Mouse (Mus musculus): ENCODE results near the gene Gimap1. TPM values are rescaled to one million over a fixed set of nuclear protein-coding genes. Genes with fewer than 3 reads are reported as not detected.

Gimap1 gene
- polyA plus RNA-seq, 1 experiment: not detected

- TF ChIP-seq CEBPB (IDR thresholded peaks at IDR 0.05; ENCODE audit: low read depth) (no peak), MYOD1 (IDR thresholded peaks at IDR 0.05; ENCODE audit: control insufficient read depth, insufficient read length, low read depth) (no peak), USF1 (IDR thresholded peaks at IDR 0.05; ENCODE audit: low read depth) (no peak), MAX (IDR thresholded peaks at IDR 0.05) (no peak), CTCF (IDR thresholded peaks at IDR 0.05; ENCODE audit: control insufficient read depth, insufficient read depth, insufficient read length) (no peak), MYOG (IDR thresholded peaks at IDR 0.05; ENCODE audit: control insufficient read depth, extremely low read depth, insufficient read length) (no peak), FOSL1 (IDR thresholded peaks at IDR 0.05; ENCODE audit: insufficient read depth, low read length, poor library complexity, severe bottlenecking) (no peak)
- Histone ChIP-seq H3K4me3 (ENCODE audit: insufficient read depth, poor library complexity, severe bottlenecking) (no peak overlapping the region), H3K27me3 (ENCODE audit: control insufficient read depth, insufficient read depth, insufficient read length) (peaks cover 3% of the 10 kb centered on the region)
Measured at GRCm38 (mm10) chr6:48741273-48741672, 2.4 kb downstream of the Gimap1 start.

GRCm38 (mm10) chr6:48741711-48742206 is 2.9 kb downstream of the Gimap1 start:
- Histone ChIP-seq H3K4me3 (ENCODE audit: insufficient read depth, poor library complexity, severe bottlenecking) (no peak overlapping the region), H3K79me3 (ENCODE audit: low read depth) (no peaks in the 10 kb centered on the region), H3K36me3 (ENCODE audit: control insufficient read depth, insufficient read depth) (no peaks in the 10 kb centered on the region), H3ac (ENCODE audit: control insufficient read depth, insufficient read length, low read depth) (no peak overlapping the region), H3K79me2 (ENCODE audit: control insufficient read depth, insufficient read depth) (no peaks in the 10 kb centered on the region), H3K27me3 (ENCODE audit: control insufficient read depth, insufficient read depth, insufficient read length) (peaks cover 3% of the 10 kb centered on the region)
- TF ChIP-seq MYOG (IDR thresholded peaks at IDR 0.05; ENCODE audit: control insufficient read depth, extremely low read depth, insufficient read length): no peak
- no peak for TF ChIP-seq MAX (IDR thresholded peaks at IDR 0.05)

More at GRCm38 (mm10) chr6:48741273-48741672, 2.4 kb downstream of the Gimap1 start:
- H3K79me3 ChIP-seq (ENCODE audit: low read depth): no peaks in the 10 kb centered on the region
- no peak overlapping the region for H3ac ChIP-seq (ENCODE audit: control insufficient read depth, insufficient read length, low read depth)
- no peaks in the 10 kb centered on the region for H3K36me3 ChIP-seq (ENCODE audit: control insufficient read depth, insufficient read depth)
- H3K79me2 ChIP-seq (ENCODE audit: control insufficient read depth, insufficient read depth): no peaks in the 10 kb centered on the region

- Histone ChIP-seq H3K27me3 (ENCODE audit: control insufficient read depth, insufficient read depth, insufficient read length) (peaks cover 3% of the 10 kb centered on the region), H3K4me3 (ENCODE audit: insufficient read depth, poor library complexity, severe bottlenecking) (no peak overlapping the region), H3ac (ENCODE audit: control insufficient read depth, insufficient read length, low read depth) (no peak overlapping the region), H3K79me3 (ENCODE audit: low read depth) (no peaks in the 10 kb centered on the region), H3K79me2 (ENCODE audit: control insufficient read depth, insufficient read depth) (no peaks in the 10 kb centered on the region), H3K36me3 (ENCODE audit: control insufficient read depth, insufficient read depth) (no peaks in the 10 kb centered on the region)
- TF ChIP-seq MYOG (IDR thresholded peaks at IDR 0.05; ENCODE audit: control insufficient read depth, extremely low read depth, insufficient read length) (no peak), CEBPB (IDR thresholded peaks at IDR 0.05; ENCODE audit: low read depth) (no peak), MAX (IDR thresholded peaks at IDR 0.05) (no peak), MYOD1 (IDR thresholded peaks at IDR 0.05; ENCODE audit: control insufficient read depth, insufficient read length, low read depth) (no peak), USF1 (IDR thresholded peaks at IDR 0.05; ENCODE audit: low read depth) (no peak), FOSL1 (IDR thresholded peaks at IDR 0.05; ENCODE audit: insufficient read depth, low read length, poor library complexity, severe bottlenecking) (no peak), CTCF (IDR thresholded peaks at IDR 0.05; ENCODE audit: control insufficient read depth, insufficient read depth, insufficient read length) (no peak)
Measured at GRCm38 (mm10) chr6:48742422-48743351, 3.8 kb downstream of the Gimap1 start.

- peaks cover 3% of the 10 kb centered on the region for H3K27me3 ChIP-seq (ENCODE audit: control insufficient read depth, insufficient read depth, insufficient read length)
- TF ChIP-seq MAX (IDR thresholded peaks at IDR 0.05) (no peak), CEBPB (IDR thresholded peaks at IDR 0.05; ENCODE audit: low read depth) (no peak), MYOD1 (IDR thresholded peaks at IDR 0.05; ENCODE audit: control insufficient read depth, insufficient read length, low read depth) (no peak), CTCF (IDR thresholded peaks at IDR 0.05; ENCODE audit: control insufficient read depth, insufficient read depth, insufficient read length) (no peak), MYOG (IDR thresholded peaks at IDR 0.05; ENCODE audit: control insufficient read depth, extremely low read depth, insufficient read length) (no peak), FOSL1 (IDR thresholded peaks at IDR 0.05; ENCODE audit: insufficient read depth, low read length, poor library complexity, severe bottlenecking) (no peak), USF1 (IDR thresholded peaks at IDR 0.05; ENCODE audit: low read depth) (no peak)
- H3K79me3 ChIP-seq (ENCODE audit: low read depth): no peaks in the 10 kb centered on the region
Measured at GRCm38 (mm10) chr6:48745490-48745889, 6.6 kb downstream of the Gimap1 start.

GRCm38 (mm10) chr6:48745959-48746889 is 7.4 kb downstream of the Gimap1 start, which contains the start of gene Gimap5:
Gene Gimap5 (plus strand): TSS chr6:48746197.
- Histone ChIP-seq H3K79me3 (ENCODE audit: low read depth) (no peaks in the 10 kb centered on the region), H3ac (ENCODE audit: control insufficient read depth, insufficient read length, low read depth) (no peak within 1 kb of the TSS), H3K36me3 (ENCODE audit: control insufficient read depth, insufficient read depth) (no peaks in the 10 kb centered on the region), H3K79me2 (ENCODE audit: control insufficient read depth, insufficient read depth) (no peaks in the 10 kb centered on the region), H3K4me3 (ENCODE audit: insufficient read depth, poor library complexity, severe bottlenecking) (no peak within 1 kb of the TSS), H3K27me3 (ENCODE audit: control insufficient read depth, insufficient read depth, insufficient read length) (peaks cover 3% of the 10 kb centered on the region)
- TF ChIP-seq FOSL1 (IDR thresholded peaks at IDR 0.05; ENCODE audit: insufficient read depth, low read length, poor library complexity, severe bottlenecking): no peak
- TF ChIP-seq CEBPB (IDR thresholded peaks at IDR 0.05; ENCODE audit: low read depth): no peak

More at GRCm38 (mm10) chr6:48745490-48745889, 6.6 kb downstream of the Gimap1 start:
- Histone ChIP-seq H3ac (ENCODE audit: control insufficient read depth, insufficient read length, low read depth) (no peak overlapping the region), H3K79me2 (ENCODE audit: control insufficient read depth, insufficient read depth) (no peaks in the 10 kb centered on the region), H3K4me3 (ENCODE audit: insufficient read depth, poor library complexity, severe bottlenecking) (no peak overlapping the region), H3K36me3 (ENCODE audit: control insufficient read depth, insufficient read depth) (no peaks in the 10 kb centered on the region)
